Mouse (Mus musculus): Measurements from ENCODE around the gene Agbl5. TPM values are rescaled to one million over a fixed set of nuclear protein-coding genes. Genes with fewer than 3 reads are reported as not detected.

Gene Agbl5
- total RNA-seq, 2 experiments from 2014 or later, result 1.8 to 2.6 TPM

DNA sequence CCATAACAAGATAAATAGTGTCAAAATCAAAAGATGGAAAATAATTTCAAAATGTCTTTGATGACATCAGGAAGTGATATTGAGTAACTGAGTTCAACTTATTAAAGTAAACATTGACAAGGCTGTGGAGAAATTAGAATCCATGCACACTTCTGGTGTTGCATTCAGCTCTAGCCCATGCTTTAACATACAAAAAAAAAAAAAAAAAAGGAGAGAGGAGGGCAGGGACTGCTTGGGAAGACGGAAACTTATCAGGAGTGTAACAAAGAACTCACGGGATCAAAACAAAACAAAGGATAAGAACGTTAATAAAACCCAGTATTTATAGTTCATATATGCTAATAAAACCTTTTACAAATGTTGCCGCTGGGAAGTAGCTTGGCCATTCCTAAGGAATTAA is 2.3 kb upstream of the Agbl5 start:
- no peak for DNase-seq
- intact Hi-C loops (cut with DNase I; ENCODE audit: low total_unique reads), result no loop called here

DNA sequence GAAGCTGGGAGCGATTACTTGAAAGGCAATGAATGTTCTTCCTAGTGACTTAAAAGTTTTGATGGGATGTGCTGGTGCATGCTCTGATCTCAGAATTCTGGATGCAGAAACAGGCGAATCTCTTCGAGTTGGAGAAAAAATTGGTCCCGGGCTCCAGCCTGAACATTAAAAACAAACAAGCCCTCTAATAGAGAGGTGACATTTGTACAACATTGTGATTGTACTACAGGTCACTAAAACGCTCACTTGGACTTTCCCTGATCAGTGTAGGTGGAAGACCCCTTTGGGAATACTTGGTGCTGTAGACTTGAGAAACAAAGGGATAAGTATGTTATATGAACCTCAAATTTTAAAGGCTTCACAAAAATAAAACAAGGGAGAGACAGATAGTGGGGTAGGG is 1.8 kb upstream of the Agbl5 start:
- DNase-seq, result no peak
- intact Hi-C loops (cut with DNase I; ENCODE audit: low total_unique reads), result no loop called here

DNA sequence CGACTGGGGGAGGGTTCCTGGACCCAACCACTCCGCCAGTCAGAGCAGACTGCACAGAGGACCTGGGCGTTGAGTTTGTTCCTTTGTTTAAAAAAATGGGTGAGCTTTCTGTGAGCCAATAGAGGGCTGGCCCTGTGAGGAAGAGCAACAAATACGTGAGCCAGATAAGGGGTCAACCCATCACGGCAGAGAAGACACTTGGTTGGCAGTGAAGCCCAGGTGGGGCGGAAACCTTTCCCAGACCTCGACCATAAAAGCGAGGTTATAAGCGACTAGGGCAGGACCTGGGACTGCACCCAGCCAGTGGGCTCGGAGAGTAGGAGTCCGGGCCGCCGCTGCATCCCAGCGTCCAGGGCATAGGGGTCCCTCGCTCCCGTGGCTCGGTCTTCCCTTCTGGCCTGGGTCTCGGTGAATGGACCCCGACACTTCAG is 1.1 kb upstream of the Agbl5 start:
- intact Hi-C loops (cut with DNase I; ENCODE audit: low total_unique reads), result no loop called here
- DNase-seq, result peak; percentile 51

- intact Hi-C loops (cut with DNase I; ENCODE audit: low total_unique reads), result no loop called here
Observed at GRCm38 (mm10) chr5:30887858-30888336, 597 bp upstream of the Agbl5 start.

GRCm38 (mm10) chr5:30889088-30889754 is 727 bp downstream of the Agbl5 start:
- intact Hi-C loops (cut with DNase I; ENCODE audit: low total_unique reads), result no loop called here
- no peak for DNase-seq

More at GRCm38 (mm10) chr5:30887858-30888336, 597 bp upstream of the Agbl5 start:
- DNase-seq, result peak; percentile 88

DNA sequence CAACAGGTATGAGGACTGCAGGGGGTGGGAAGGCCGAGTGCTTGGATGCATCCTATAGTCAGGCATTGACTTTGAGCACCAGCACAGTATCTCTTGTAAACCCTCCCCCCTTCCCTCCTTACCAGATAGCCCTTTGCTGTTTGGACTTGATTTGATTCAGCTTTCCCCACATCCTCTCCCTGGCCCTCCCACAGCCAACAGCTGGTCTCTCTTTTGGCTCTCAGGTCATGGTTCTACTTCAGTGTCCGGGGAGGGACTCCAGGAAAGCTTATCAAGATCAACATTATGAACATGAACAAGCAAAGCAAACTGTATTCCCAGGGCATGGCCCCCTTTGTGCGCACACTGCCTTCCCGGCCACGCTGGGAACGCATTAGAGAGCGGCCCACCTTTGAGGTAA is 1.9 kb downstream of the Agbl5 start:
- DNase-seq, result no peak
- intact Hi-C loops (cut with DNase I; ENCODE audit: low total_unique reads), result no loop called here

- DNase-seq, result no peak
Observed at GRCm38 (mm10) chr5:30901860-30902259, 13.4 kb downstream of the Agbl5 start.

DNA sequence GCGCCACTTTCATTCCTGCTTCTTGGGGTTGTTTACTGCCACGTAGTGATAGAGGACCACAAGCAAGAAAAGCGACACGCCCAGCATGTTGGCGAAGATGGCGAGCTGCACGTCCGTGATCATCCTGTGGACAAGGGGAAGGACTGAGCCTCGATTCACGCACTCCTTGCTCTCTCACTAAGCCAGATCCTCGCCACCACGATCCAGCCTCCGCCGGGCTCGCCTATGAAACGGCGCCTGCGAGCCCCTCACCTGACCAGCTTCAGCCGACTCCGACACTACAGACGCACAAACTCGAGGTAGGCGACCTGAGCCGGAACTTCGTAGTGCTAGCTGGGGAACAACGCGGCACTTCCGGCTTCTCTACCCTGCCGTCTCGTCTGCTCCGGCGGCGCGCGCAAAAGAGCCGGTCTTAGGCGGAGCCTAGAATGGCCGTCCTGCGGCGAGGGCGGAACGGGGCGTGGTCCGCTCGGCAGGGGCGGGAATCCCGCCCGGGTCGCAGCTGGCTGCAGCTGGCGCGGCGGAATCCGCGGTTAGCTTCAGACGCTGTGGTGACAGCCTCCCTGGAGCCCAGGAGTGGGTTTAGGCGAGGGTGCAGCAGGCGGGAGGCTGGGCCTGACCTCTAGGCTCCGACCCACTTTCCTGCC is 19.0 kb downstream of the Agbl5 start, which contains the start of gene Ost4:
Gene Ost4, minus strand, starts transcription at position 376 of the 647 bp plus-strand sequence.
- DNase-seq, result peak; percentile 97
- intact Hi-C loops (cut with DNase I; ENCODE audit: low total_unique reads), result no loop called here

More at GRCm38 (mm10) chr5:30901860-30902259, 13.4 kb downstream of the Agbl5 start:
- intact Hi-C loops (cut with DNase I; ENCODE audit: low total_unique reads), result no loop called here

DNA sequence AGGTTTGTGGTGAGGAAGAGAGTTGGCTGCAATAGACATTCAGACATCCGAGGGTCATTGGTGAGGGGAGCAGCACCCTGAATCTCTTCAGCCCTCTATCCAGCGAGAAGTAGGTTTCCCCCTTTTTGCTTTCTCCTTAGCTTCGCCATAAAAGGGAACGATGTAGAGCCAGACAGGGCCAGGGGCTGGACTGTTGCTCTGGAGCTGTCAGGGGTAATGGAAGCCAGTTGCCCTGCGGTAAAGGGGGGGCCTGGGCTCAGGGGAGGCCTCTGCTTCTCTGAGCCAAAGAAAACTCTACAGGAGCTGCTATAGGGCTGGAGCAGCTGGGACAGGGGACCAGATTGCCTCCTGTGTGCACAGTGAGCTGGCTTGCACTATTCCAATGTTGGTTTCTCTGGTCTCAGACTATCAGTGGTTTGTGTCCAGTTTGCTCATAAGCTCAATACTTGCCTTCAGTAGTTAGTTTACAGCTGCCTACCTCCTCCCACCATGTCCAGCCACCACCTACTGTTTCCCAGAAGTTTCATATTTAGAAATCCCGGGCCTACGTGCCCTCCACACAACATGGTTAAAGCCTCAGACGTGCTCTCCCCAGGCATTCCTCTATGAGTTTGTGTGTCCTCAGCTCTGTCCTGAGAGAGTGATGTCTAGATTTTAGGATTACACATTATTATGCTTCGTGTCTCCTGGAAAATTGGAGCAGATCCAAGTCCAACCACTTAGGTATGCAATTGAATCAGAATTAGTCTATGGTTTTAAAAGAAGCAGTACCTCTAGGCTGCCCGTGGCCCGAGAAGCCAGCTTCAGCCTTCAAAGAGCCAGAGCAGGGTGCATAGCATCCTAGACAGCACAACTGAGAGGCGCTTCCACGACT is 20.2 kb downstream of the Agbl5 start:
- no peak for DNase-seq
- intact Hi-C loops (cut with DNase I; ENCODE audit: low total_unique reads), result no loop called here

DNA sequence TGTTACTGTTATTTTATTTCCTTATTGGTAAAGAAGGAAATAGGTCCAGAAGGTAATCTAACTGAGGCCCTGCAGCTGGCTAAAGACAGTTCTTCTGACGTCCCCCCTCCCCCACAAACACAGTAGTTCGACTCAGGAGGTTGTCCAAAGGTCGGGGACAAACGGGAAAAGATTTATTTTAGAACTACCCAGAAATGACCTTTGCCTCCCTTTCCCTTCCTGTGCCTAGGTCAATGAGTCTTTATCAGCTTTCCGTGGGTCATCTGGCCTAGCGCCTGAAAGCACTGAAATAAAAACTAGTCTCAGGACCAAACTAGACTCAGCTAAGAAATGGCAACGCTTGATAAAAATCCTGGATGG is 20.8 kb downstream of the Agbl5 start:
- intact Hi-C loops (cut with DNase I; ENCODE audit: low total_unique reads), result no loop called here
- no peak for DNase-seq

DNA sequence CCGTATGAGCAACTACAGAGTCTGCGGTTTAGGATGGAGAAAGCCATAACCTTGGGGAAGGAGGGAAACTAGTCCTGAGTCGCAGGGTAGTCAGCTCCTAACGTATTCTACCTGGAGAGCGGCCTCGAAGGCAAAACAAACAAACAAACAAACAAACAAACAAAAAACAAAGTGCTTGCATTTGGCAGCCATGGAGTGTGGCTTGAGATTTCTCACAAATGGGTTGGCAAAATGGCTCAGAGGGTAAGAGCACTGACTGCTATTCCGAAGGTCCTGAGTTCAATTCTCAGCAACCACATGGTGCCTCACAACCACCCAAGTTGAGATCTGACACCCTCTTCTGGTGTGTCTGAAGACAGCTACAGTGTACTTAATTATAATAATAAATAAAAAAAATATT is 21.4 kb downstream of the Agbl5 start:
- intact Hi-C loops (cut with DNase I; ENCODE audit: low total_unique reads), result loop anchor here (5.0 kb wide), 1 partner anchor 103 kb away; no protein-coding TSS in a partner anchor
- no peak for DNase-seq

GRCm38 (mm10) chr5:30910481-30910880 is 22.0 kb downstream of the Agbl5 start:
- intact Hi-C loops (cut with DNase I; ENCODE audit: low total_unique reads), result loop anchor here (5.0 kb wide), 1 partner anchor 103 kb away; no protein-coding TSS in a partner anchor
- no peak for DNase-seq

DNA sequence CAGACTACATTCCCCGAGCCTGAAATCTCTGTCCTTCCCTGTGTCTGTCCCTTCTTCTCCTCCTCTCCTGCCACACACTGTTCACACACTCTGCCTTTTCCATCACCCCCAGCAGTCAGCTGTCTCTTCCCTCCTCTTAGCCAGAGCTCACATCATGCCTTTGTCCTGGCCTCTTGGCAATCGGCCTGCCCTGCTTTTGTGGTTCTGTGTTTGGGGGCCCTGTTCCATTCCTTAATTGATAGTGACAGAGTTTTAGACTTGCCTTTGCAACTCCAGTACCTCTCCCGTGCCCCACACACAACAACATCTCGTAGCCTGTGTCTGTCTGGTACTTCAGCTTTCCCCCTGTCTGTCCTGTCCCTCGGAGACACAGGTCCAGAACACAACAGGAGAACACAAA is 23.7 kb downstream of the Agbl5 start:
- no peak for DNase-seq
- intact Hi-C loops (cut with DNase I; ENCODE audit: low total_unique reads), result loop anchor here (5.0 kb wide), 1 partner anchor 105 kb away; no protein-coding TSS in a partner anchor

- DNase-seq, result peak; percentile 87
- intact Hi-C loops (cut with DNase I; ENCODE audit: low total_unique reads), result loop anchor here (5.0 kb wide), 1 partner anchor 106 kb away; no protein-coding TSS in a partner anchor
Observed at GRCm38 (mm10) chr5:30913060-30913841, 24.8 kb downstream of the Agbl5 start, which contains the start of gene Emilin1. Gene Emilin1, plus strand, starts transcription at chr5:30913402.

- intact Hi-C loops (cut with DNase I; ENCODE audit: low total_unique reads), result loop anchor here (5.0 kb wide), 1 partner anchor 107 kb away; no protein-coding TSS in a partner anchor
Observed at GRCm38 (mm10) chr5:30914101-30914635, 25.7 kb downstream of the Agbl5 start.

GRCm38 (mm10) chr5:30914849-30915248 is 26.4 kb downstream of the Agbl5 start:
- no peak for DNase-seq
- intact Hi-C loops (cut with DNase I; ENCODE audit: low total_unique reads), result loop anchor here (5.0 kb wide), 2 partner anchors 38 to 108 kb away; no protein-coding TSS in a partner anchor

More at GRCm38 (mm10) chr5:30914101-30914635, 25.7 kb downstream of the Agbl5 start:
- no peak for DNase-seq

GRCm38 (mm10) chr5:30915456-30915855 is 27.0 kb downstream of the Agbl5 start:
- DNase-seq, result no peak
- intact Hi-C loops (cut with DNase I; ENCODE audit: low total_unique reads), result loop anchor here (5.0 kb wide), 1 partner anchor 38 kb away; no protein-coding TSS in a partner anchor

- peak; percentile 88 for DNase-seq
- intact Hi-C loops (cut with DNase I; ENCODE audit: low total_unique reads), result loop anchor here (5.0 kb wide), 1 partner anchor 39 kb away; no protein-coding TSS in a partner anchor
Observed at GRCm38 (mm10) chr5:30915974-30916433, 27.5 kb downstream of the Agbl5 start.
